Mouse (Mus musculus) ES-E14 (cell line): ENCODE measurements around the gene Lpar4. TPM values are rescaled to one million over a fixed set of nuclear protein-coding genes. Genes with fewer than 3 reads are reported as not detected.

Source experiments
- DNase-seq: peaks from one replicate; pipeline ENCODE4 v3.0.0-alpha.2; 2013; ENCODE audit warnings: low read depth, low spot score
- H3K27ac ChIP-seq: 2 replicates; pipeline ENCODE4 v1.5.1; 2012; ENCODE audit warnings: low read depth, mild to moderate bottlenecking, low read length, moderate library complexity, mixed read lengths; ENCODE audit not compliant: poor library complexity, insufficient read depth, severe bottlenecking
- H3K36me3 ChIP-seq: 2 replicates; pipeline ENCODE4 v1.6.1; 2012; ENCODE audit warnings: mild to moderate bottlenecking, low read length, moderate library complexity, mixed read lengths; ENCODE audit not compliant: control insufficient read depth, poor library complexity, insufficient read depth, severe bottlenecking
- H3K4me1 ChIP-seq, 2 experiments: fragments of 150-350 bp in 1 of 2; sonication (generic) in 1 of 2; 2 replicates each; pipeline ENCODE4 v1.6.1; 2012; ENCODE audit warnings: low read length in 2 of 2, mild to moderate bottlenecking in 1 of 2, mixed read lengths in 1 of 2; ENCODE audit not compliant: control insufficient read depth in 2 of 2, insufficient read depth in 2 of 2, poor library complexity in 1 of 2
- H3K4me3 ChIP-seq, 2 experiments: fragments of 150-350 bp in 1 of 2; sonication (generic) in 1 of 2; 2 replicates each; pipeline ENCODE4 v1.5.1; 2012; ENCODE audit warnings: low read length in 2 of 2, low read depth in 1 of 2, mild to moderate bottlenecking in 1 of 2, mixed read lengths in 1 of 2; ENCODE audit not compliant: insufficient read depth in 1 of 2, poor library complexity in 1 of 2, severe bottlenecking in 1 of 2
- H3K9ac ChIP-seq: 2 replicates; pipeline ENCODE4 v1.6.1; 2012; ENCODE audit warnings: low read depth, mild to moderate bottlenecking, low read length, mixed read lengths; ENCODE audit not compliant: poor library complexity, insufficient read depth, severe bottlenecking
- H3K9me3 ChIP-seq: fragments of 150-350 bp; sonication (generic); 2 replicates; pipeline ENCODE4 v1.6.1; 2012; ENCODE audit warnings: low read depth, mild to moderate bottlenecking, low read length; ENCODE audit not compliant: control insufficient read depth, insufficient read depth
- CHD2 ChIP-seq: IDR thresholded peaks from 2 replicates; pipeline ENCODE4 v1.6.1; 2014; ENCODE audit warnings: mild to moderate bottlenecking, low read depth, low read length, inconsistent platforms
- HCFC1 ChIP-seq: IDR thresholded peaks from 2 replicates; pipeline ENCODE4 v1.6.1; 2012; ENCODE audit warnings: low read length, inconsistent platforms, borderline replicate concordance; ENCODE audit not compliant: insufficient read depth
- MAFK ChIP-seq: IDR thresholded peaks from 2 replicates; pipeline ENCODE4 v1.6.1; 2014; ENCODE audit warnings: mild to moderate bottlenecking, low read depth, low read length, inconsistent platforms; ENCODE audit not compliant: insufficient read depth
- ZC3H11A ChIP-seq: IDR thresholded peaks from 2 replicates; pipeline ENCODE4 v1.6.1; 2012; ENCODE audit warnings: low read depth, mild to moderate bottlenecking, inconsistent platforms, low read length, borderline replicate concordance
- ZNF384 ChIP-seq: IDR thresholded peaks from 2 replicates; pipeline ENCODE4 v1.6.1; 2012; ENCODE audit warnings: low read depth, low read length, inconsistent platforms
- in situ Hi-C, 2 experiments: fragments of 600-800 bp; cut with MboI; formaldehyde crosslinking; loops; one replicate each; pipeline ENCODE4 v1.15.1; 2025; ENCODE audit warnings: low sequenced_read_pairs in 2 of 2, inconsistent platforms in 1 of 2; ENCODE audit not compliant: unreplicated experiment in 2 of 2
- total RNA-seq: library from RNA; depleted of rRNA; stranded (reverse); fragments of 300-350 nt; gene quantifications from 2 replicates; pipeline ENCODE4 v1.2.3, GENCODE M21; 2012; rRNA removed

Gene Lpar4
- total RNA-seq = 8.6 and 14.6 TPM in 2 replicates

DNA sequence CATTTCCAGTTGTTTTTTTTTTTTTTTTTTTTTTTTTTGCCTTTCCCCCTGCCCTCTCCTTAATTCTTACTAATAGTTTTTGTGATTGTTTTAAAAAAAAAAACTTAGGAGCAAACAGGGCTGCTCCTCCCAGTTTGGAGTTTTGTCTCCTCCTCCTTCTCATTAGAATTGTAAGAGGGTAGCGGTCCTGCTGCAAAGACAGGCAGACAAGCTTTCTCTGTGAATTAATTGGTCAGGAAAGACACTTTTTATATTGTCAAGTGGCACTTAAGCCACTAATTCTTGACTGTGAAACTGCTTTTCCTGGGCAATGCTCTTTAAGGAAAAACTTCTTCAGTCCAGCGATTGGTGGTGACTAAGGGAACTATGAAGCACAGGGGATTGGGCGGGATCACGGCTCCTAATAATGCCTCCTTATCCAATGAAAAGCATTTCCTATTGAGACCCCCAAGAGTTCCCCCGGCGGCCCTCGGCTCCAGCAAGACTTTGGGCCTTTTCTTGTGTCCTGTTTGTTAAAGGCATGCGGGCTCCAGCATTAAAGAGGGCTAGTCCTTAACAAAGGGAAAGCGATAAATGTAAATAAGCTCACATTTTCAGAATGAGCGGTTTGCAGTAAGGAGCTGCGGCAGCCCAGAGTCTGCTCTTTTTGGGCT, at the start of gene Lpar4:
Gene Lpar4 (plus strand): TSS at position 451 of the 653 bp plus-strand sequence.
- in situ Hi-C loops = no loop called here
- H3K27ac ChIP-seq = no peak within 1 kb of the TSS; the same call in 1 of the 2 replicates
- DNase-seq = no peak

GRCm38 (mm10) chrX:106871426-106871825, 49.0 kb upstream of the Lpar4 start:
- Histone ChIP-seq H3K9me3 (no peaks in the 10 kb centered on the region), H3K27ac (no peak overlapping the region), H3K36me3 (no peaks in the 10 kb centered on the region), H3K4me1 (no peaks in the 10 kb centered on the region), H3K4me3 (no peak overlapping the region), H3K9ac (no peak overlapping the region)
- in situ Hi-C loops = no loop called here
- TF ChIP-seq CHD2 (no peak), ZNF384 (no peak), MAFK (no peak), ZC3H11A (no peak), HCFC1 (no peak)
- DNase-seq = no peak

More for the DNA sequence above, at the start of gene Lpar4:
- no peaks in the 10 kb centered on the region for H3K36me3 ChIP-seq
- H3K9me3 ChIP-seq = no peaks in the 10 kb centered on the region
- H3K4me3 ChIP-seq = peak within 1 kb of the TSS; percentile 50 to 67
- H3K9ac ChIP-seq = no peak within 1 kb of the TSS; the same call in 1 of the 2 replicates
- TF ChIP-seq ZC3H11A = no peak
- TF ChIP-seq MAFK = no peak
- no peak for TF ChIP-seq ZNF384
- TF ChIP-seq HCFC1 = no peak
- TF ChIP-seq CHD2 = no peak
- H3K4me1 ChIP-seq = no peaks in the 10 kb centered on the region; a peak in 1 of 4 replicates

GRCm38 (mm10) chrX:106871894-106872293, 48.5 kb upstream of the Lpar4 start:
- Histone ChIP-seq H3K9ac (no peak overlapping the region), H3K27ac (no peak overlapping the region), H3K9me3 (no peaks in the 10 kb centered on the region), H3K36me3 (no peaks in the 10 kb centered on the region), H3K4me1 (no peaks in the 10 kb centered on the region), H3K4me3 (no peak overlapping the region)
- DNase-seq = no peak
- no peak for TF ChIP-seq MAFK
- no peak for TF ChIP-seq ZNF384
- no peak for TF ChIP-seq HCFC1
- TF ChIP-seq ZC3H11A = no peak
- no peak for TF ChIP-seq CHD2
- in situ Hi-C loops = no loop called here

DNA sequence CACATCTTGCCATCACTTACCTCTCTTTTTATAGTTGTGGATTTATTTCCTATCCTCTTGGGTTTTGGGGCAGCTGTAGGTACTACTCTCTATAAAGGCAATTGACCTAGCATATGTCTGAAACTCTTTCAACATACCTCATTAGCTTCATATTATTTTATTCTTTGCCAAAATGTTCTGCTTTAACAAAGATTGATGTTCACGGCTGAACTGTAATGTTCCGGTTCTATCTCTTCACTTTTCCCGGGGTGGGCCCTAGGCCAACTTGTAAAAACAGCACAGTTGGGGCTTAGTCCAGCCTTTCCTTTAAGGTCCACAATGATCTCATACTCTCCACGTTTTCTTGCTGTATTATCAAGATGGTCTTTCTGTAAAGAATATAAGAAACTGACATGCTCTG, 48.1 kb upstream of the Lpar4 start:
- TF ChIP-seq ZC3H11A = no peak
- TF ChIP-seq ZNF384 = no peak
- no peak for TF ChIP-seq HCFC1
- no peak for TF ChIP-seq CHD2
- no peak for TF ChIP-seq MAFK
- H3K27ac ChIP-seq = no peak overlapping the region

More for the DNA sequence above, 48.1 kb upstream of the Lpar4 start:
- Histone ChIP-seq H3K4me1 (no peaks in the 10 kb centered on the region), H3K9me3 (no peaks in the 10 kb centered on the region), H3K36me3 (no peaks in the 10 kb centered on the region), H3K4me3 (no peak overlapping the region), H3K9ac (no peak overlapping the region)
- in situ Hi-C loops = no loop called here
- DNase-seq = no peak
